In the genomic region with DNA sequence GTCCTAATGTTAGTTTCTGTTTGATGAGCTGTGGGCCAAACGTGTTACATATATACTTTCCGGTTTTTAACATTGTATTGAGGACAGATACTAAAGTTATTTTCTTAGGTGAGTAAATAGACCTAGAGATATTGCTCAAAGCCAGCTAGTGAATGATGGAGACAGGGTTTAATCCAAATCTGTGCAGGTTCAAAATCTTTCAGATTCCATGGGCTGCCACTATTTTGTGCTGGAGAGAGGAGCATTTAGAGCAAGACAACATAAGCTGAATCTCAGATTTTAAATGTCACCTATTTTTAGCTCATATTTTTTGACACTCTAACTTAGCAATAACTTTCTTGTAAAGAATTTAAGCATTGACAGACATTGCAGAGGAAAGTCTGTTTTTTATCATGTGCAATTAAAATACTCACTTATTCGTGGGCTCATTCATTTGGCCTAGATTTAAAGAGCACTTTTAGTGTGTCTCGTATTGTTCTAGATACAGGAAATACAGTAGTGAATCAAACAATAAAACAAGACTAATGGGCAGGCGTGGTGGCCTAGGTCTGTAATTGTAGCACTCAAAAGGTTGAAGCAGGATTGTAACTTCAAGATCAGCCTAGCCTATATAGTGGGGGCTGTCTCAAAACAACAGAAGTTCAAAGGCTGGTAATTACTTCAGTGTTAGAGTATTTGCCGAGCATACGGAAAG, we compare ENCODE assay signal across 8 mouse cellular contexts. TPM values are rescaled to one million over a fixed set of nuclear protein-coding genes. Genes with fewer than 3 reads are reported as not detected.
A peak's percentile ranks its signal among the peaks of the same experiment; 100 is the strongest.
DNase-seq lines count a peak whose midpoint lies in the region; ATAC-seq lines count a peak whose summit lies in the region.

No protein-coding gene starts in this region.

- ATAC-seq in heart, embryonic 11.5 days (replicated peaks; ENCODE audit: insufficient number of reproducible peaks, low FRiP score, low TSS enrichment): no peak
- ATAC-seq in forebrain, embryonic 15.5 days (replicated peaks): no peak
- ATAC-seq in liver, embryonic 15.5 days (ENCODE audit: insufficient read depth): no peak

- intact Hi-C loops in heart, postnatal 25 days (cut with DNase I): no loop called here

- WGBS in heart, embryonic 11.5 days (ENCODE audit: insufficient replicate concordance): 47% methylated on average over 7 of the region's 7 CpGs
- WGBS in forebrain, embryonic 15.5 days: 54% methylated on average over 7 of the region's 7 CpGs
- WGBS in liver, embryonic 15.5 days (ENCODE audit: insufficient replicate concordance): 47% methylated on average over 7 of the region's 7 CpGs

- H3K9ac ChIP-seq in heart, embryonic 11.5 days (ENCODE audit: low read depth, low read length): peak overlapping the region; percentile 95
- H3K9ac ChIP-seq in forebrain, embryonic 15.5 days (replicated peaks): peak overlapping the region; percentile 74
- H3K9ac ChIP-seq in liver, embryonic 15.5 days: peak overlapping the region; percentile 88

- no peaks in the 10 kb centered on the region for H3K9me3 ChIP-seq in heart, embryonic 11.5 days (replicated peaks; ENCODE audit: control insufficient read depth, low read length)
- no peaks in the 10 kb centered on the region for H3K9me3 ChIP-seq in forebrain, embryonic 15.5 days
- H3K9me3 ChIP-seq in liver, embryonic 15.5 days (replicated peaks): no peaks in the 10 kb centered on the region

- H3K4me2 ChIP-seq in heart, embryonic 11.5 days: peak overlapping the region; percentile 86
- peak overlapping the region; percentile 76 for H3K4me2 ChIP-seq in forebrain, embryonic 15.5 days (replicated peaks)
- peak overlapping the region; percentile 80 for H3K4me2 ChIP-seq in liver, embryonic 15.5 days

- H3K4me3 ChIP-seq in heart, embryonic 11.5 days (ENCODE audit: low read depth, low read length): peak overlapping the region; percentile 85
- H3K4me3 ChIP-seq in forebrain, embryonic 15.5 days: peak overlapping the region; percentile 69
- peak overlapping the region; percentile 90 for H3K4me3 ChIP-seq in liver, embryonic 15.5 days (replicated peaks)

- H3K27me3 ChIP-seq in heart, embryonic 11.5 days (ENCODE audit: control insufficient read depth, insufficient read depth, low read length): no peaks in the 10 kb centered on the region
- no peaks in the 10 kb centered on the region for H3K27me3 ChIP-seq in forebrain, embryonic 15.5 days
- H3K27me3 ChIP-seq in liver, embryonic 15.5 days: no peaks in the 10 kb centered on the region

- no peak overlapping the region; the same call in 1 of the 2 replicates for H3K27ac ChIP-seq in heart, embryonic 11.5 days (ENCODE audit: low read depth, low read length)
- H3K27ac ChIP-seq in forebrain, embryonic 15.5 days (replicated peaks): peak overlapping the region; percentile 98
- peak overlapping the region; percentile 96 for H3K27ac ChIP-seq in liver, embryonic 15.5 days (replicated peaks)

- H3K36me3 ChIP-seq in heart, embryonic 11.5 days (ENCODE audit: control insufficient read depth, insufficient read depth, low read length): no peaks in the 10 kb centered on the region; the same call in 1 of the 2 replicates
- peaks cover 13% of the 10 kb centered on the region; the same call in 1 of the 2 replicates for H3K36me3 ChIP-seq in forebrain, embryonic 15.5 days
- peaks cover 14% of the 10 kb centered on the region for H3K36me3 ChIP-seq in liver, embryonic 15.5 days (replicated peaks)

- no peak for DNase-seq in heart, postnatal 25 days (ENCODE audit: low spot score)
- DNase-seq in CD4-positive helper T cell, adult 2 months (ENCODE audit: low read depth, low spot score): peak; percentile 51
- no peak for DNase-seq in right cerebral cortex, postnatal 10 days (ENCODE audit: low spot score in 2 of 2)
- no peak for DNase-seq in embryo, embryonic 9.5 days (ENCODE audit: extremely low spot score)
- no peak for DNase-seq in gastrocnemius, adult 18-20 months (ENCODE audit: low spot score)

- peaks cover 14% of the 10 kb centered on the region for H3K4me1 ChIP-seq in heart, embryonic 11.5 days (ENCODE audit: control insufficient read depth, insufficient read depth, low read length)
- H3K4me1 ChIP-seq in forebrain, embryonic 15.5 days: peaks cover 46% of the 10 kb centered on the region
- peaks cover 43% of the 10 kb centered on the region for H3K4me1 ChIP-seq in liver, embryonic 15.5 days (replicated peaks)

RNA-seq across cellular contexts. Expression of gene Supt6, which starts 0.7 kb away (rescaled TPM):
- 15.2 and 22.2 TPM in 2 replicates for polyA plus RNA-seq in heart, embryonic 11.5 days (2014; fragmentation: Nextera tagmentation; extraction: Ambion mirVana)
- total RNA-seq in heart, postnatal 25 days (2021): 10 to 100 TPM; 26.9 to 28.1 TPM
- 29.0 and 29.4 TPM in 2 replicates for polyA plus RNA-seq in forebrain, embryonic 15.5 days (2015; fragmentation: Nextera tagmentation; extraction: Ambion mirVana)
- polyA plus RNA-seq in liver, embryonic 15.5 days (2015; fragmentation: Nextera tagmentation; extraction: Ambion mirVana): 9.5 and 9.8 TPM in 2 replicates
- 10 to 100 TPM; 27.8 to 32.3 TPM for total RNA-seq in gastrocnemius, adult 18-20 months (2021)

RNA-seq across cellular contexts. Expression of gene Sdf2, which starts 0.9 kb away (rescaled TPM):
- 50.2 and 55.1 TPM in 2 replicates for polyA plus RNA-seq in heart, embryonic 11.5 days (2014; fragmentation: Nextera tagmentation; extraction: Ambion mirVana)
- total RNA-seq in heart, postnatal 25 days (2021): 10 to 100 TPM; 47.5 to 48.0 TPM
- 66.7 and 69.4 TPM in 2 replicates for polyA plus RNA-seq in forebrain, embryonic 15.5 days (2015; fragmentation: Nextera tagmentation; extraction: Ambion mirVana)
- polyA plus RNA-seq in liver, embryonic 15.5 days (2015; fragmentation: Nextera tagmentation; extraction: Ambion mirVana): 29.0 and 33.7 TPM in 2 replicates
- 10 to 100 TPM; 40.8 to 44.7 TPM for total RNA-seq in gastrocnemius, adult 18-20 months (2021)

RNA-seq across cellular contexts. Expression of gene 2610507B11Rik, which starts 15.1 kb away (rescaled TPM):
- polyA plus RNA-seq in heart, embryonic 11.5 days (2014; fragmentation: Nextera tagmentation; extraction: Ambion mirVana): 69.4 and 86.5 TPM in 2 replicates
- total RNA-seq in heart, postnatal 25 days (2021): 100 to 1,000 TPM; 190 to 210 TPM
- polyA plus RNA-seq in forebrain, embryonic 15.5 days (2015; fragmentation: Nextera tagmentation; extraction: Ambion mirVana): 58.5 and 60.5 TPM in 2 replicates
- 24.8 and 28.4 TPM in 2 replicates for polyA plus RNA-seq in liver, embryonic 15.5 days (2015; fragmentation: Nextera tagmentation; extraction: Ambion mirVana)
- total RNA-seq in gastrocnemius, adult 18-20 months (2021): 100 to 1,000 TPM; 200 to 204 TPM

RNA-seq across cellular contexts. Expression of gene BC030499, which starts 44.2 kb away (rescaled TPM):
- 0.17 TPM in 1 of 2 replicates, not detected in the other for polyA plus RNA-seq in heart, embryonic 11.5 days (2014; fragmentation: Nextera tagmentation; extraction: Ambion mirVana)
- 1 to 10 TPM in 1 of 2 experiments, under 1 TPM in 1; 0.98 to 1.5 TPM for total RNA-seq in heart, postnatal 25 days (2021)
- 0.17 and 0.27 TPM in 2 replicates for polyA plus RNA-seq in forebrain, embryonic 15.5 days (2015; fragmentation: Nextera tagmentation; extraction: Ambion mirVana)
- polyA plus RNA-seq in liver, embryonic 15.5 days (2015; fragmentation: Nextera tagmentation; extraction: Ambion mirVana): 0.22 TPM in 1 of 2 replicates, not detected in the other
- under 1 TPM; 0.38 to 0.46 TPM for total RNA-seq in gastrocnemius, adult 18-20 months (2021)

RNA-seq across cellular contexts. Expression of gene Proca1, which starts 53.3 kb away (rescaled TPM):
- 4.2 TPM in 2 replicates for polyA plus RNA-seq in heart, embryonic 11.5 days (2014; fragmentation: Nextera tagmentation; extraction: Ambion mirVana)
- total RNA-seq in heart, postnatal 25 days (2021): 1 to 10 TPM in 1 of 2 experiments, under 1 TPM in 1; 0.31 to 1.1 TPM
- 1.3 TPM in 2 replicates for polyA plus RNA-seq in forebrain, embryonic 15.5 days (2015; fragmentation: Nextera tagmentation; extraction: Ambion mirVana)
- polyA plus RNA-seq in liver, embryonic 15.5 days (2015; fragmentation: Nextera tagmentation; extraction: Ambion mirVana): 0.24 and 0.55 TPM in 2 replicates
- under 1 TPM; 0.47 to 0.57 TPM for total RNA-seq in gastrocnemius, adult 18-20 months (2021)
